In the genomic region with DNA sequence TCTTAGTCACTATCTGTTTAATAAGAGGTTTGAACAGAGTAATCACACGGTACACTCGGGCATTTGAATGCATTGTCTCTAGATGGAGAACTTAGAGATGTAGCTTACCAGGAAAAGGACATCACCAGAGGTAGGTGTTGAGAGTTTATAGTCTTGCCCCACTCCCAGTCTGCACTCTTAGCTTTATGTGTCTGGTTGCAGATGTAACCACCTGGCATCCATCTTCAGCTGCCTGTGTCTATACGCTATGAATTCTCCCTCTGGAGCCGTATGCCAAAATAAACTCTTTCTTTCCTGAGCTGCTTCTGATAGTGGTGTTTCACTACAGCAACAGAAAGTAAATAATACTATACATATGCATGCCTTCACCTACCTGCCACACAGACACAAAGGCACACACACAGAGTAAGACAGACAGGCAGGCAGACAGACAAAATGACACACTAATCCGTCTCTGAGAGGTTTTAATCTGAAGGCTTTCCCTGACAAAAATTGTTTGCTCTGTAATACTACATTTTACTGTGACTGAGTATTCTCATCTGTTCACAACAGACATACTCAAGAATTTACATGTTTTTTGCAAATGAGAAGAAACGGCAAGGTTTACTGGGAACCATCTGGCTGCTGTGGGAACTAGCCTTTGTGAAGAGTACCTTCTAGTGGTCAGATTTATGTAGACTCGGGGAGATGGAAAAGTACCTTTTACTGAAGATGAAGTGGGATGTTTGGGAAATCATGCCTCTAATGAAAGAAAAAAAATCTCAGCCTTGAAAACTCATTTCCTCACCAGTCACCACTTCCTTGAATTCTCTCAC, we compare ENCODE assay signal across 8 mouse cellular contexts.
DNase-seq lines count a peak whose midpoint lies in the region; ATAC-seq and TF ChIP-seq lines count a peak whose summit lies in the region.

No protein-coding gene starts in this region.

- H3K9ac ChIP-seq in lung, embryonic 16.5 days (ENCODE audit: low read length) = no peak overlapping the region
- no peak overlapping the region for H3K9ac ChIP-seq in intestine, embryonic 15.5 days
- no peak overlapping the region for H3K9ac ChIP-seq in neural tube, embryonic 15.5 days (replicated peaks)

- no peak for TF ChIP-seq CTCF in lung, adult 2 months (IDR thresholded peaks at IDR 0.05; ENCODE audit: insufficient read depth, low read length)

- H3K27ac ChIP-seq in lung, embryonic 16.5 days (ENCODE audit: low read length) = no peak overlapping the region
- no peak overlapping the region for H3K27ac ChIP-seq in intestine, embryonic 15.5 days
- H3K27ac ChIP-seq in neural tube, embryonic 15.5 days (replicated peaks) = 0 out of 2 replicates have a peak overlapping the region, but pooled peaks have one; percentile 23

- no peak overlapping the region for H3K4me2 ChIP-seq in lung, embryonic 16.5 days (ENCODE audit: low read depth, low read length)
- H3K4me2 ChIP-seq in intestine, embryonic 15.5 days (replicated peaks) = no peak overlapping the region
- H3K4me2 ChIP-seq in neural tube, embryonic 15.5 days = 0 out of 2 replicates have a peak overlapping the region, but pooled peaks have one; percentile 2

- DNase-seq in embryo, embryonic 10 days (ENCODE audit: low spot score) = peak; percentile 29
- no peak for DNase-seq in embryo, embryonic 9.5 days (ENCODE audit: extremely low spot score)
- no peak for DNase-seq in lung, adult 2 months
- no peak for DNase-seq in urinary bladder, adult 2 months (ENCODE audit: low spot score)
- DNase-seq in spleen, adult 18-20 months = no peak

- H3K4me3 ChIP-seq in lung, embryonic 16.5 days (ENCODE audit: low read length) = no peak overlapping the region
- H3K4me3 ChIP-seq in lung, adult 2 months (replicated peaks; ENCODE audit: extremely low read depth, low read depth, low read length) = no peak overlapping the region
- H3K4me3 ChIP-seq in intestine, embryonic 15.5 days (replicated peaks) = no peak overlapping the region
- H3K4me3 ChIP-seq in neural tube, embryonic 15.5 days (replicated peaks) = no peak overlapping the region

- ATAC-seq in lung, embryonic 16.5 days (ENCODE audit: low read depth) = peak; percentile 83
- ATAC-seq in intestine, embryonic 15.5 days = peak; percentile 81
- ATAC-seq in neural tube, embryonic 15.5 days (ENCODE audit: low FRiP score) = peak; percentile 79

- H3K36me3 ChIP-seq in lung, embryonic 16.5 days (ENCODE audit: control insufficient read depth, insufficient read depth, low read length) = no peaks in the 10 kb centered on the region
- H3K36me3 ChIP-seq in intestine, embryonic 15.5 days = no peaks in the 10 kb centered on the region
- H3K36me3 ChIP-seq in neural tube, embryonic 15.5 days = no peaks in the 10 kb centered on the region

- 40% methylated on average over 7 of the region's 7 CpGs for WGBS in lung, embryonic 16.5 days
- 54% methylated on average over 7 of the region's 7 CpGs for WGBS in lung, adult 2 months
- 44% methylated on average over 7 of the region's 7 CpGs for WGBS in intestine, embryonic 15.5 days
- WGBS in neural tube, embryonic 15.5 days = 62% methylated on average over 7 of the region's 7 CpGs

- TF ChIP-seq POLR2A in lung, adult 2 months (IDR thresholded peaks at IDR 0.05; ENCODE audit: borderline replicate concordance, extremely low read depth, low read depth, low read length) = no peak

- H3K27me3 ChIP-seq in lung, embryonic 16.5 days (ENCODE audit: control insufficient read depth, insufficient read depth, low read depth, low read length) = no peaks in the 10 kb centered on the region
- no peaks in the 10 kb centered on the region for H3K27me3 ChIP-seq in intestine, embryonic 15.5 days (replicated peaks)
- no peaks in the 10 kb centered on the region for H3K27me3 ChIP-seq in neural tube, embryonic 15.5 days (replicated peaks)

- H3K9me3 ChIP-seq in lung, embryonic 16.5 days (ENCODE audit: control insufficient read depth, low read length) = no peaks in the 10 kb centered on the region
- H3K9me3 ChIP-seq in intestine, embryonic 15.5 days = no peaks in the 10 kb centered on the region
- H3K9me3 ChIP-seq in neural tube, embryonic 15.5 days (replicated peaks) = no peaks in the 10 kb centered on the region

- H3K4me1 ChIP-seq in lung, embryonic 16.5 days (replicated peaks; ENCODE audit: control insufficient read depth, insufficient read depth, low read length) = no peaks in the 10 kb centered on the region; the same call in 1 of the 2 replicates
- no peaks in the 10 kb centered on the region; the same call in 1 of the 2 replicates for H3K4me1 ChIP-seq in lung, adult 2 months (ENCODE audit: control insufficient read depth, insufficient read depth, low read length)
- no peaks in the 10 kb centered on the region for H3K4me1 ChIP-seq in intestine, embryonic 15.5 days (replicated peaks)
- H3K4me1 ChIP-seq in neural tube, embryonic 15.5 days = peaks cover 9% of the 10 kb centered on the region; the same call in 1 of the 2 replicates
